Comparison of ENCODE assay signal across 8 mouse cellular contexts in the genomic region with DNA sequence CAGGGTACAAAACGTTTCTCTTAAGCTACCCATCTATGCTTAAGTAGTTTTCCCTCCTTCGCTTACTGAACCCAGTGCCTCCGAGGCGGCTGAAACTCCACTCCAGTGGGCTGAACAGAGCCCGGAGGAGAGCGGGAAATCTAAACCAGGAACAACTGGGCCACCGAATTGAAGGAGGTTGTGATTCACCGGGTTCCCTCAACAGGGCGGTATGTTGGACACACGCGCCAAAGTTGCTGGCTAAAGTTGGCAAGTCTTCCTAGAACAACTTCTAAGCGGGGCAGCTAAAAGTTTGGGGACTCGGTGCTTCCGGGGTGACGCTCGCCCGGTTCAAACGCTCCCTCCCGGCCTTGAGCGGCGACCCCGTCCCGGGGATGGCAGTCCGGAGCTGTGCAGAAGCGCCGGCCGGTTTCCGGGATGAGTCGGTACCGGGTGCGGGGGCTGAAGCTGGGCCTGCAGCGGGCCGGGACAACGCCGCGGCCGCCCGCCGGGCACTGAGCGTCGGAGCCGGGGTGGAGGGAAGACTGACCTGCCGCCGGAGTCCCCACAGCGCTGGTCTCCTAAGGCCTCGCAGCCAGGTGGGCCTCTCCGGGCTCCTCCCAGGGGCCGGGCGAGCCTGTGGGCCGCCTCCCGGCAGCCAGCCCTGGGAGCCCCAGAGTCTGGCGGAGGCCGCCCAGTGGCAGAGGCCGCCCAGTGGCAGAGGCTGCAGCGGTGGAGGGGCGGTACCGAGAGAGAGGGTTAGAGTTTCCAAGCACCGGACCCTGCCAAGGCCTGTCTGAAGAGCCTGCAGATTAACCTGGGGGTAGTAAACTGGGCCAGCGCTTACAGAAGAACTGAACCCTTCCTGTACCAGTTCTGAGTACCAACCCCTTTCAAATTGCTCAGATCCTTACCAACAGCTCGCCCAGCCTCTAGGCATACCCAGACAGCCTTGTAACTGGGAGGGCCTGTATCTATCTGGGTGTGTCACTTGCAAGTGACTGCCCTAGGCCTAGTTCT. TPM values are rescaled to one million over a fixed set of nuclear protein-coding genes. Genes with fewer than 3 reads are reported as not detected.
DNase-seq lines count a peak whose midpoint lies in the region; ATAC-seq lines count a peak whose summit lies in the region.

Gene Gm6899, plus strand, starts transcription at position 181 of the 999 bp plus-strand sequence.
Gene Vrk2, minus strand, starts transcription at position 939 of the 999 bp plus-strand sequence.

- peak within 1 kb of the TSS; percentile 77 for H3K4me2 ChIP-seq in liver, embryonic 12.5 days
- H3K4me2 ChIP-seq in stomach, embryonic 14.5 days (replicated peaks; ENCODE audit: low read depth, low read length) = peak within 1 kb of the TSS; percentile 54

- H3K4me3 ChIP-seq in liver, embryonic 12.5 days = peak within 1 kb of the TSS; percentile 83
- peak within 1 kb of the TSS; percentile 58 for H3K4me3 ChIP-seq in stomach, embryonic 14.5 days (ENCODE audit: low read depth, low read length)

- no peaks in the 10 kb centered on the region for H3K9me3 ChIP-seq in liver, embryonic 12.5 days (replicated peaks)
- no peaks in the 10 kb centered on the region for H3K9me3 ChIP-seq in stomach, embryonic 14.5 days (ENCODE audit: control insufficient read depth, low read depth, low read length)

- H3K36me3 ChIP-seq in liver, embryonic 12.5 days = peaks cover 26% of the 10 kb centered on the region
- H3K36me3 ChIP-seq in stomach, embryonic 14.5 days (ENCODE audit: control insufficient read depth, insufficient read depth, low read length) = no peaks in the 10 kb centered on the region; the same call in none of the 2 replicates

- H3K27me3 ChIP-seq in liver, embryonic 12.5 days (replicated peaks) = no peaks in the 10 kb centered on the region
- H3K27me3 ChIP-seq in stomach, embryonic 14.5 days (ENCODE audit: control insufficient read depth, insufficient read depth, low read length) = no peaks in the 10 kb centered on the region

- H3K9ac ChIP-seq in liver, embryonic 12.5 days = peak within 1 kb of the TSS; percentile 93
- peak within 1 kb of the TSS; percentile 83 for H3K9ac ChIP-seq in stomach, embryonic 14.5 days (replicated peaks; ENCODE audit: low read depth, low read length)

- peaks cover 43% of the 10 kb centered on the region for H3K4me1 ChIP-seq in liver, embryonic 12.5 days
- H3K4me1 ChIP-seq in stomach, embryonic 14.5 days (ENCODE audit: control insufficient read depth, insufficient read depth, low read length) = peaks cover 6% of the 10 kb centered on the region; the same call in 1 of the 2 replicates

- peak within 1 kb of the TSS; percentile 95 for H3K27ac ChIP-seq in liver, embryonic 12.5 days
- H3K27ac ChIP-seq in stomach, embryonic 14.5 days (ENCODE audit: low read length) = peak within 1 kb of the TSS; percentile 78

- DNase-seq in 3T3-L1 (ENCODE audit: low read depth, low spot score) = peak; percentile 87
- peak; percentile 94 for DNase-seq in adrenal gland, adult 2 months
- DNase-seq in embryo, embryonic 9.5 days (ENCODE audit: extremely low spot score) = peak; percentile 87
- peak; percentile 84 to 90 for DNase-seq in heart, adult 18-20 months
- DNase-seq in kidney, adult 18-20 months = peak; percentile 86
- peak; percentile 80 for DNase-seq in naive thymus-derived CD4-positive, alpha-beta T cell, adult 2 months (ENCODE audit: low read depth)

- WGBS in liver, embryonic 12.5 days (ENCODE audit: insufficient replicate concordance) = under 1% methylated on average over 60 of the region's 60 CpGs
- under 1% methylated on average over 50 of the region's 60 CpGs for WGBS in stomach, embryonic 14.5 days

- peak; percentile 99 for ATAC-seq in liver, embryonic 12.5 days
- ATAC-seq in stomach, embryonic 14.5 days (ENCODE audit: insufficient number of reproducible peaks, insufficient read depth, low FRiP score, low read depth) = peak; percentile 99

RNA-seq across cellular contexts. Expression of gene Gm6899, which starts in this region (rescaled TPM):
- total RNA-seq in adrenal gland, adult 2 months (2021) = not detected
- 0.20 TPM in 1 of 2 replicates, not detected in the other for polyA plus RNA-seq in adrenal gland, adult 2 months (2012; rRNA removed)
- total RNA-seq in heart, adult 18-20 months (2021) = not detected
- polyA plus RNA-seq in liver, embryonic 12.5 days (2016; fragmentation: Nextera tagmentation; extraction: Ambion mirVana) = 0.25 TPM in 1 of 2 replicates, not detected in the other
- not detected in 2 replicates for polyA plus RNA-seq in stomach, embryonic 14.5 days (2014; fragmentation: Nextera tagmentation; extraction: Ambion mirVana)

RNA-seq across cellular contexts. Expression of gene Vrk2, which starts in this region (rescaled TPM):
- total RNA-seq in adrenal gland, adult 2 months (2021) = 10 to 100 TPM; 10.5 to 10.9 TPM
- 2.7 and 3.1 TPM in 2 replicates for polyA plus RNA-seq in adrenal gland, adult 2 months (2012; rRNA removed)
- total RNA-seq in heart, adult 18-20 months (2021) = 1 to 10 TPM; 6.0 to 6.1 TPM
- polyA plus RNA-seq in liver, embryonic 12.5 days (2016; fragmentation: Nextera tagmentation; extraction: Ambion mirVana) = 26.5 and 26.7 TPM in 2 replicates
- 29.5 and 30.4 TPM in 2 replicates for polyA plus RNA-seq in stomach, embryonic 14.5 days (2014; fragmentation: Nextera tagmentation; extraction: Ambion mirVana)

Comparison
In these comparisons a context has a peak if more than half of its experiments do, and no peak if none do; other contexts are left out.
1. Peak in every context shown above with its lines: DNase-seq, ATAC-seq, H3K4me3 ChIP-seq and H3K27ac ChIP-seq.